Mouse (Mus musculus) midbrain, embryonic 15.5 days (tissue): Measurements from ENCODE around the gene Pitpnb. TPM values are rescaled to one million over a fixed set of nuclear protein-coding genes. Genes with fewer than 3 reads are reported as not detected.

Experiments
- ATAC-seq: fragments of 200-750 bp; cut with Nextera tagmentation; replicated peaks from 2 replicates; pipeline ENCODE4 v1.8.0; 2017; ENCODE audit warnings: moderate TSS enrichment
- H3K27ac ChIP-seq: fragments of 300-500 bp; sonication (generic); 2 replicates; pipeline ENCODE4 v1.5.1; 2015; ENCODE audit warnings: mild to moderate bottlenecking, inconsistent platforms
- H3K27me3 ChIP-seq: fragments of 300-500 bp; sonication (generic); replicated peaks from 2 replicates; pipeline ENCODE4 v1.6.1; 2015; ENCODE audit warnings: inconsistent platforms
- H3K36me3 ChIP-seq: fragments of 300-500 bp; sonication (generic); replicated peaks from 2 replicates; pipeline ENCODE4 v1.6.1; 2015; ENCODE audit warnings: inconsistent platforms
- H3K4me1 ChIP-seq: fragments of 300-500 bp; sonication (generic); 2 replicates; pipeline ENCODE4 v1.6.1; 2015; ENCODE audit warnings: inconsistent platforms
- H3K4me2 ChIP-seq: fragments of 300-500 bp; sonication (generic); 2 replicates; pipeline ENCODE4 v1.6.1; 2015; ENCODE audit warnings: inconsistent platforms, mild to moderate bottlenecking, moderate library complexity
- H3K4me3 ChIP-seq: fragments of 300-500 bp; sonication (generic); 2 replicates; pipeline ENCODE4 v1.5.1; 2015; ENCODE audit warnings: mild to moderate bottlenecking, inconsistent platforms
- H3K9ac ChIP-seq: fragments of 300-500 bp; sonication (generic); 2 replicates; pipeline ENCODE4 v1.6.1; 2015; ENCODE audit warnings: mild to moderate bottlenecking, inconsistent platforms
- H3K9me3 ChIP-seq: fragments of 300-500 bp; sonication (generic); 2 replicates; pipeline ENCODE4 v1.6.1; 2016; ENCODE audit warnings: inconsistent platforms
- WGBS: fragments of 180-500 bp; shearing (Covaris S2); methylation state at CpG from one replicate; pipeline ENCODE4 v1.1.7; 2015; ENCODE audit warnings: mixed read lengths; 5-methylcytosine and 5-hydroxymethylcytosine counted together
- polyA plus RNA-seq: library from polyadenylated mRNA; unstranded; fragments of >200 nt; fragmentation: Nextera tagmentation; extraction: Ambion mirVana; gene quantifications from 2 replicates; pipeline ENCODE4 v1.2.1, GENCODE M21; 2015

Gene Pitpnb
- polyA plus RNA-seq, 1 experiment from 2014 or later: 98.0 TPM

GRCm38 (mm10) chr5:111315061-111315460, 15.5 kb upstream of the Pitpnb start:
- WGBS: 91% methylated on average over 6 of the region's 6 CpGs
- Histone ChIP-seq H3K9me3 (no peaks in the 10 kb centered on the region), H3K36me3 (no peaks in the 10 kb centered on the region), H3K4me1 (no peaks in the 10 kb centered on the region), H3K4me3 (no peak overlapping the region), H3K27me3 (no peaks in the 10 kb centered on the region), H3K9ac (no peak overlapping the region), H3K4me2 (no peak overlapping the region), H3K27ac (no peak overlapping the region)
- no peak for ATAC-seq

- ATAC-seq: no peak
- Histone ChIP-seq H3K4me3 (no peak overlapping the region), H3K4me2 (no peak overlapping the region), H3K9ac (no peak overlapping the region), H3K9me3 (no peaks in the 10 kb centered on the region), H3K27ac (no peak overlapping the region), H3K4me1 (no peaks in the 10 kb centered on the region), H3K36me3 (no peaks in the 10 kb centered on the region), H3K27me3 (no peaks in the 10 kb centered on the region)
- WGBS: 82% methylated on average over 3 of the region's 3 CpGs
Observed at GRCm38 (mm10) chr5:111317526-111317925, 13.0 kb upstream of the Pitpnb start.

DNA sequence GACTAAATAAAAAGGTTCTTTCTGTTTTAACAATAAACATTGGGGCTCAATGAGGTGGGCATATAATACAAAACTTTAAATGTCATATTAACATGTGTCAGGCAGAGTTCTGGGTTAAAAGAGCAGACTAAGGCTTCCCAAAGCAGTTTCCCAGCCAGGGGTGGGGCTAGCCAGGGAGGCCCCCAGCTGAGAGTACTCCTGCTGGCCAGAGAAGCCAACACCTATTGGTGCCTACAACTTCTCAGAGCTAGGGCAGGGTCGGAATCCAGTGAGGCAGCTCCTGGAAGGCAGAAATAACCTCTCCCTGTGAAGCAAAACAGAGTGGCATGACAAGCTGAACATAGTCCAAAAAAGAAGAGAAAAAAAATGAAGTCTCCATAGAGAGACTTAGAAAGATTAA, 11.6 kb upstream of the Pitpnb start:
- H3K4me1 ChIP-seq: no peaks in the 10 kb centered on the region
- H3K9me3 ChIP-seq: no peaks in the 10 kb centered on the region
- no peaks in the 10 kb centered on the region for H3K27me3 ChIP-seq
- H3K4me2 ChIP-seq: no peak overlapping the region
- no peak overlapping the region for H3K9ac ChIP-seq
- H3K36me3 ChIP-seq: no peaks in the 10 kb centered on the region
- H3K27ac ChIP-seq: no peak overlapping the region
- no peak overlapping the region for H3K4me3 ChIP-seq
- 72% methylated on average over 1 of the region's 1 CpGs for WGBS
- no peak for ATAC-seq

- no peak for ATAC-seq
Observed at GRCm38 (mm10) chr5:111325813-111326212, 4.8 kb upstream of the Pitpnb start.

DNA sequence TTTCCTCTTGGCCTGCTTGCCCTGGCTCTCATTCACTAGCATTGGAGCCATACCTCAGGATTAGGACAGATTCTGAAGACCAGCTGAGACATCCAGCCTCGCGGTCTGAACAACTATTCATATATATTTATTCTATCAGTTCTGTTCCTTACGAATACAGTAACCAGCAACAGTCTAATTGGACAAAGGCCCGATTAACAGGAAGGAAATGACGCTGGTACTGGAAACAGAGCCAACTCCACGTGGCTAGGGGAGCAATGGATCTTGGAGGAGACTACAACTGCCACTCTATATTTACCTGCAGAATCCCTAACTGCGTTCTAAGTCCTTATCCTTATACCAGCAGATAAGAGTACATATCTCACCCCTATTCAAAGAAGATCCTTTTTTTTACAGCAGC, 3.1 kb upstream of the Pitpnb start:
- H3K4me2 ChIP-seq: no peak overlapping the region
- no peaks in the 10 kb centered on the region for H3K36me3 ChIP-seq
- ATAC-seq: no peak
- H3K27ac ChIP-seq: no peak overlapping the region
- WGBS: 86% methylated on average over 7 of the region's 7 CpGs
- peaks cover 19% of the 10 kb centered on the region for H3K4me1 ChIP-seq
- no peaks in the 10 kb centered on the region for H3K27me3 ChIP-seq
- H3K9me3 ChIP-seq: no peaks in the 10 kb centered on the region
- no peak overlapping the region for H3K9ac ChIP-seq
- no peak overlapping the region for H3K4me3 ChIP-seq

More at GRCm38 (mm10) chr5:111325813-111326212, 4.8 kb upstream of the Pitpnb start:
- Histone ChIP-seq H3K36me3 (no peaks in the 10 kb centered on the region), H3K4me3 (no peak overlapping the region), H3K27me3 (no peaks in the 10 kb centered on the region), H3K4me2 (no peak overlapping the region), H3K27ac (no peak overlapping the region), H3K9ac (no peak overlapping the region), H3K9me3 (no peaks in the 10 kb centered on the region), H3K4me1 (peaks cover 6% of the 10 kb centered on the region)
- 29% methylated on average over 1 of the region's 1 CpGs for WGBS

GRCm38 (mm10) chr5:111329782-111330416, 664 bp upstream of the Pitpnb start:
- no peaks in the 10 kb centered on the region for H3K27me3 ChIP-seq
- WGBS: 25% methylated on average over 10 of the region's 10 CpGs
- H3K36me3 ChIP-seq: no peaks in the 10 kb centered on the region
- peak overlapping the region; percentile 96 for H3K4me3 ChIP-seq
- peaks cover 22% of the 10 kb centered on the region for H3K4me1 ChIP-seq
- peak overlapping the region; percentile 90 for H3K27ac ChIP-seq
- no peaks in the 10 kb centered on the region for H3K9me3 ChIP-seq
- no peak for ATAC-seq
- H3K4me2 ChIP-seq: peak overlapping the region; percentile 75
- H3K9ac ChIP-seq: peak overlapping the region; percentile 60

- Histone ChIP-seq H3K9ac (peak overlapping the region; percentile 94), H3K27me3 (no peaks in the 10 kb centered on the region), H3K4me1 (peaks cover 22% of the 10 kb centered on the region), H3K9me3 (no peaks in the 10 kb centered on the region), H3K27ac (peak overlapping the region; percentile 90), H3K4me2 (peak overlapping the region; percentile 75), H3K4me3 (peak overlapping the region; percentile 96), H3K36me3 (no peaks in the 10 kb centered on the region)
- no peak for ATAC-seq
- WGBS: under 1% methylated on average over 14 of the region's 14 CpGs
Observed at GRCm38 (mm10) chr5:111331099-111331435, 504 bp downstream of the Pitpnb start.

DNA sequence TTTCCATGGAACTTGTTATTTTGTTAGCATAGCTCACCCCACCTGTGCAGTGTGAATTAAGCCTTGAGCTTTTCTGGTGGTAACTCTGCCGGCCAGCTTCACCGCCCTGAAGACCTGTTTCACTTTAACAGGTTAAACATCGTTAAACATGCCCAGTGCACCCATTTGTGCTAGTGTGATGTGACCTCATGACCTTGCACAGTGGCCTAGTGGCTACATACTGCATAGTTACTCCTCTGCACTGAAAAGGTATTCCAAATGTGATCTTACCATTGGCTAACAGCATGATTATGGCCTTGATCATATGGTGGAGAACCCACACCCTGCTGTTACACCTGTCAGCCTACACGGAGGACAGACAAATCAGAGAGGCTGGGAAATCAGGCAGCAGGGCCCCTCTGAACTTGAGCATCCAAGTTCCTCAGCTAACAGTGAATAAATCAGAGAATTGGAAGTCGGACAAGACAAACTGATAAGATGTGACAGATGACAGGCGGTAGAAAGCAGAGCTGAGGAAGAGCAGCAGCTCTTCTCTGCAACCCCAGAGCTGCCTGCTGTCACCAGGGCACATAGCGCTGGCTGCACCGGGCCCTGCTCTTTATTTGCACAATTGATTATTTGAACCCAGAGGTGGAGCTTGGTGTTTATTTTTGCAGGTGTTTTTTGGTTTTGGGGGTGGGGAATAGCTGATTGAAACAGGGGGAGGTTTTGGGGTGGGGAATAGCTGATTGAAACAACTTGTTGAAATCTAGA, 5.6 kb downstream of the Pitpnb start:
- no peaks in the 10 kb centered on the region for H3K27me3 ChIP-seq
- peaks cover 6% of the 10 kb centered on the region; the same call in 1 of the 2 replicates for H3K36me3 ChIP-seq
- no peaks in the 10 kb centered on the region for H3K9me3 ChIP-seq
- no peak overlapping the region for H3K27ac ChIP-seq
- no peak overlapping the region for H3K4me3 ChIP-seq
- no peak for ATAC-seq
- H3K4me1 ChIP-seq: peaks cover 16% of the 10 kb centered on the region
- H3K9ac ChIP-seq: no peak overlapping the region
- 88% methylated on average over 8 of the region's 8 CpGs for WGBS
- H3K4me2 ChIP-seq: no peak overlapping the region

DNA sequence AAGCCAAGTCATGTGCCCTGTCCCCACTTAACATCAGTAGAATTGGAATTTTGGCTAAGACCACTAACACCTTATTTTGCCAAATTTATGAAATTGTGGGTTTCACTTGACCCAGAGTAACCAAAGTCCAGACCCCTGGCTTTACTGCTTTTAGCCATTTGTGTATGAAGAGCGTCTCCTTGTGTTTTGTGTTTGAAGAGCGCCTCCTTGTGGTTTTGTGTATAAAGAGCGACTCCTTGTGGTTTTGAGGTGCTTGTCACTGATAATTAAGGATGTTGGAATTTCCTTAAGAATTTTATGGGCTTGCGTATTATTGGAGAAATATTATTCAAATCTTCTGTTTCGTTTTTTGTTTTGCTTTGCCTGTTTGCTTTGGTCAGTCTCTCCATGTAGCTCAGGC, 11.0 kb downstream of the Pitpnb start:
- H3K36me3 ChIP-seq: peaks cover 18% of the 10 kb centered on the region; the same call in 1 of the 2 replicates

DNA sequence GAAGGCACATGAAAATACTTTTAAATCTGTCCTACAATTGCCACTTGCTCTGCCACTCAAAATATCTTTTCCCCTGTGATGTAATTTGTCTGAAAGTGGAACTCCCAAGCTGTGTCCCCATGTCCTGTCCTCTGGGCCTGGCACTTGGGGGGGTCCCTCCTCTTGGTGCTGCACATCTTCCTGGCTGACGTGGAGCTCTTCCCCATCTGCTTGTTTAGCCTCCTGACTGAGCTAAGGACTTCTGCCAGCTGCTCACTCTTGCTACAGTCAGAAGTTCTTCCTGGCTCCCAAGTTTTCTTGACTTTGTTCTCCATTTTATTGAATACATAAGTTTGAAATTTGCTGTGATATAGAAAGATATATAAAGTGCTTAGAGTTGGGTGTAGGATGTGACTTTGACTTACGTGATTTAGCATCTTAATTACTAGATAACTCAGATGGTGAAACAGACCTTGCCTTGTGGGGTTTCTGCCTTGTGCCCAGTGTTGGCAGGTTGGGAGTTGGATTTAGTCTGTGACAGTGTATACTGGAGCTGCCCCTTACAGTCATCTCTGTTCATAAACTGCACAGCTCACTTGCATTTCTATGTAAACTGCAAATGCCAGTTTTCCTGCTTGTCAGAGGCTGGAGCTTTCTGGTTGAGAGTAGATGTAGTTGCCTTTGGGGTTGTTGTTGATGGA, 14.3 kb downstream of the Pitpnb start:
- no peak for ATAC-seq
- Histone ChIP-seq H3K9ac (no peak overlapping the region), H3K36me3 (peaks cover 39% of the 10 kb centered on the region), H3K4me1 (no peaks in the 10 kb centered on the region), H3K4me3 (no peak overlapping the region), H3K4me2 (no peak overlapping the region), H3K27ac (no peak overlapping the region), H3K27me3 (no peaks in the 10 kb centered on the region), H3K9me3 (no peaks in the 10 kb centered on the region)
- 90% methylated on average over 2 of the region's 2 CpGs for WGBS

More for the DNA sequence above, 11.0 kb downstream of the Pitpnb start:
- Histone ChIP-seq H3K27me3 (no peaks in the 10 kb centered on the region), H3K4me1 (no peaks in the 10 kb centered on the region), H3K27ac (no peak overlapping the region), H3K4me3 (no peak overlapping the region), H3K9me3 (no peaks in the 10 kb centered on the region), H3K4me2 (no peak overlapping the region), H3K9ac (no peak overlapping the region)
- ATAC-seq: no peak
- WGBS: 57% methylated on average over 5 of the region's 5 CpGs

DNA sequence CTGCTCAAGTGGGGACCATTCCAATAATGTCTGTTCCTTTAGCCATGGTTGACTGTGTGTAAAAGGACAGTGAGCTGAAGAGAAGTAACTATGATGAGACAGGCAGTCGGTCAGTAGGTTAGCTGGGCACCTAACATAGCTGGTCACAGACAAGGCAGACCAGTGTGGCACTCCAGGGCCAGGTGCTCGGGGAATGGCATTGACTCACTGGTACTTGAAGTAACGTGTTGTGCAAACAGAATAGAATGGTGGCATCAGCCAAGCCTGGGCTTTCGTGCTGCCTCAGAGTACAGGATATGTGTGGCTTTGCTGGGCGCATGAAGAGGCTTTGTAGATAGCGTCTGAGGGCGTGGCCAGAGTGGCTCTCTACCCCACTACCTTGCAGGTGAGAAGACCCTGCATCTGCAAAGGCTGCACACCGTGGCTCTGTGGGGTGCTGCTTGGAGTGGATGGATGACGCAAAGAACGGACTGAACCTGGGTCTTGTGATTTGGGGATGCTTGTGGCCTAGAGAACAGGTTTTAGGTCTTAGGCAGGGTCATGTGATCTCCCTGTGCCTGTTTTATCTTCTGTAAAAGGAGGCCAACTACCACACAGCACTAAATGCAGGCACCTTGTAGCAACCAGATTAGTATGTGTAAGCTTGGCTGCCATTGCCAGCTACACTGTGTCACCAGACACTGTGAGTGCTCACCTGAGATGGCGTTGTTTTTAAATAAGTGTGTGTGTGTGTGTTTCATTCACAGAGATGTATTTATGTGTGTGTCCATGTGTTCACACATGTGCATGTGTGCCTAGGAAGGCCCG, 26.5 kb downstream of the Pitpnb start:
- Histone ChIP-seq H3K4me1 (no peaks in the 10 kb centered on the region), H3K36me3 (peaks cover 22% of the 10 kb centered on the region), H3K9me3 (no peaks in the 10 kb centered on the region), H3K4me2 (no peak overlapping the region), H3K27me3 (no peaks in the 10 kb centered on the region), H3K9ac (no peak overlapping the region), H3K27ac (no peak overlapping the region), H3K4me3 (no peak overlapping the region)
- no peak for ATAC-seq
- 96% methylated on average over 12 of the region's 12 CpGs for WGBS

GRCm38 (mm10) chr5:111360546-111360945, 30.0 kb downstream of the Pitpnb start:
- no peak overlapping the region for H3K27ac ChIP-seq
- ATAC-seq: no peak
- H3K36me3 ChIP-seq: peaks cover 22% of the 10 kb centered on the region
- no peak overlapping the region for H3K9ac ChIP-seq
- peaks cover 3% of the 10 kb centered on the region; the same call in 1 of the 2 replicates for H3K4me1 ChIP-seq
- H3K4me2 ChIP-seq: no peak overlapping the region
- no peaks in the 10 kb centered on the region for H3K9me3 ChIP-seq
- WGBS: 80% methylated on average over 5 of the region's 5 CpGs
- H3K27me3 ChIP-seq: no peaks in the 10 kb centered on the region
- H3K4me3 ChIP-seq: no peak overlapping the region
